Mouse (Mus musculus) retina, postnatal 1 day (tissue): ENCODE measurements around the gene Yipf3.
A peak's percentile ranks its signal among the peaks of the same experiment; 100 is the strongest.

Experiments used
- DNase-seq: peaks from one replicate; pipeline ENCODE4 v3.0.0-alpha.2; 2012

Gene Yipf3

GRCm38 (mm10) chr17:46247512-46248188, at the start of gene Yipf3, which contains the start of gene Polr1c:
TSS of gene Yipf3 (plus strand) at chr17:46248080.
TSS of gene Polr1c (minus strand) at chr17:46248054.
- peak; percentile 97 for DNase-seq

DNA sequence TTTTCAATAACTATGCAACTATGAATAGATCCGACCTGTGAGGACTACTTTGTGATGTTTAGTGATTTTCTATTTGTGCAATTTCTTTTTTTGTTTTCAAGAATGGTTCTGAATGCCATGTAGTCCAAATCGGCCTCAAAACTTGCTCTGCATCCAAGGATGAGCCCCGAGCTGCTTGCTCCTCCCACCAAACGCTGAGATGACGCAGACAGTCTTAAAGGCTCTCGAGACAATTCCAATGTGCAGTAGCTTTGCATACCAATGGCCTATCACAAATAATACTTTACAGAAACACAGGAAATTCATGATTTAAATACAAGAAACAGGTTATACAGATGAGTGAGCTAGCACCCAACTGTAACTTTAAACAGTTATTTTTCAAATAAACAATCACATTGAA, 46.7 kb upstream of the Yipf3 start:
- no peak for DNase-seq

DNA sequence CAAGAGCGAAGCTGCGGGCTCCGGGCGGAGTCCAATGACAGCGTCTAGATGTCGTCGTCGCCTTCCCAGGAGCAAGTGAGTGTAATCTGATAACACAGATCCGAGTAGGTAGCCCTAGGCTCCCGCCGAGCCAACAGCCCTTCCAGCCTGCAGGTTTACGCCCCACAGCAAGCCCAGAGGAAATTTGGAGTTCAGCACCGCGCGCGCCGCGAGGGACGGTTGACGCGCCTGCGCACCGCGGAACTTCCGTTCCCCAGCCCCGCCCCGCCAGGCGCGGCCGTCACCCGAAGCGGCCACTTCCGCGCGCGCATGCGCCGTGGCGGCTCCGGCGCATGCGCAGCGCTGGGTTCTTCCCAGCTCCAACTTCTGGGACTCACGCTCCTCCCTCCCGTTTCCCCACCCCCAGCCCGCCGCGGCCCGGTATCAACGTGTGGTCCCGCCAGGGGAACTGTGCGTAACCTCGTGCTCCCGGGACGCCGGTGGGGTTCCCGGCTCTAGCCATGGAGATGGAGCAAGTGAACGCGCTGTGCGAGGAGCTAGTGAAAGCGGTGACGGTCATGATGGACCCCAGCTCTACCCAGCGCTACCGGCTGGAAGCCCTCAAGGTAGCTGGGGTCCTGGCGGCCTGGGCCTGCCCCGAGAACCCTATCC, 45.3 kb upstream of the Yipf3 start, which contains the start of the genes Polh and Xpo5:
Polh (minus strand) TSS at position 225 of the 651 bp plus-strand sequence.
Xpo5 (plus strand) TSS at position 362 of the 651 bp plus-strand sequence.
- peak; percentile 96 for DNase-seq

GRCm38 (mm10) chr17:46203078-46203477, 44.8 kb upstream of the Yipf3 start:
- no peak for DNase-seq

GRCm38 (mm10) chr17:46206676-46207075, 41.2 kb upstream of the Yipf3 start:
- no peak for DNase-seq

DNA sequence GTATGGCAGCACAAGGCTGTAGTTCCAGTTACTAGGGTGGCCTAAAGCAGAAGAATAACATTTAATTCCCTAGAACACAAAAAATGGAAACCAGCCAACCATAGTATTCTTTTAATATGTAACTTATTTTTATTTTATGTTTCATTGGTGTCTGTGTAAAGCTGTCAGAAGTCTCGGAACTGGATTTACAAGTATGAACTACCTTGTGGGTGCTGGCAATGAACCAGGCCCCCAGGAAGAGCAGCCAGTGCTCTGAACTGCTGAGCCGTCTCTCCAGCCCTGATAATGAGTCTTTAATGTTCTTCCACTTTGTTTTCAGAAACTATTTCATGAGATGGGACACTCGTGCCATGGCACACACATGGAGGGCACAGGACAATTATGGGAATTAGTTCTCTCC, 37.3 kb upstream of the Yipf3 start:
- no peak for DNase-seq

- DNase-seq: no peak
Measured at GRCm38 (mm10) chr17:46221601-46222000, 26.3 kb upstream of the Yipf3 start.

DNA sequence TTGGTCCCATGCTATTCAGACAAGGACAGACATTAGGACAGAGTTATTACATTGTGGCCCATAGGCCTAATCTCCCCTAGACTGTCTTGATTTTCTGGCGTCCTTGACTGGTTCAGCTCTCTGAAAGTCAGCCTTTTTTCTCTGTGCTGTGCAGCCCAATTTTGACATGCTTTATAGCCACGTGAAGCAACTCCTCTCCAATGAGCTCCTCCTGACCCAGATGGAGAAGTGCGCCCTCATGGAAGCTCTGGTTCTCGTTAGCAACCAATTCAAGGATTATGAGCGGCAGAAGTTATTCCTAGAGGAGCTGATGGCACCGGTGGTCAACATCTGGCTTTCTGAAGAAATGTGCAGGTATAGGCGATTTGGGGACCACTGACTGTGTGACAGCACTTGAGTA, 20.3 kb upstream of the Yipf3 start:
- no peak for DNase-seq

DNA sequence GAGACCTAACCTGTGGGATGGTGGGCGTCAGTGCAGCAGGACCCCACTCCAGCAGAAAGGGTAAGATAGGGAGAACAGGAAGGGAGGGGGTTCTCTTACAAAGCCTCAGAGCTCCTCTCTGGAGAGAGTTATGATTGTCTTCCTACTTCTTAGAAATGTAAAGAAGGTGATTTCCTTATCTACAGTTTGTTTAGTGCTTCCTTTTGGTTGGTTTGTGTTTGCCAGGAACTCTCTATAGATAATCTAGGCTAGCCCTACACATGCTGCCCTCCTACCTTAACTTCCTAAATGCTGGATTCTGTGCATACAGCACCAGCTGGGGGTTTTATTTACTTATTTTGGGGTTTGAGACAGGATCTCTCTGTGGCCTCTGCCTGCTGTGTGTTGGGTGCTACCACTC, 11.8 kb upstream of the Yipf3 start:
- DNase-seq: no peak

- DNase-seq: no peak
Measured at GRCm38 (mm10) chr17:46237079-46237478, 10.8 kb upstream of the Yipf3 start.

- DNase-seq: no peak
Measured at GRCm38 (mm10) chr17:46237480-46237879, 10.4 kb upstream of the Yipf3 start.

DNA sequence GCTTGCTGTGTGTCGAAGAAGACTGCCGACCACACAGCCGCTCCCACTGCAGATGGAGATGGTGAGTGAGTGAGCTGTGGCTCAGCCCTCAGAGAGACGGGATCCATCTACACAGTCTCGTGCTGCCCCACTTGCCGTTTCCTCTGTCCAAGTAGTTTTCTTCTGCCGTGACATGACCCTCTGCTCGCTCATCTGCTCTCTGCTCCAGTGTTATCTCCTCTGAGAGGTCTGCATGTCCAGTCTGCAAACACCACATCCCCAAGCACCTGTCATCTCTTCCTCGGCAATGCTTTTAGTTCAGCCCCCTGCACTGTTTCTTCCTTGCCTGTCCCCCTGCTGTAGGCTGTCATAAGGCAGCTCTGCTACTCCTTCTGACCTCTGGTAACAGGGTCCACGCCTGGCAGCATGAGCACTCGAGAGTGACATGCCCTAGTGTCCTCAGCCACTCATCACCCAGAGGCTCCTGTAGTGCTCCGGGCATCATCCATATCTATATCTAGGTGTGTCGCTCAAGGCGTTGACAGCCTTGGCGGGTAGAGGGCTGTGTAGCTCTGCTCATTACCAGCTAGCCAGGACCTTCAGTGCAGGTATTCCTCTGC, 8.3 kb upstream of the Yipf3 start:
- DNase-seq: no peak

DNA sequence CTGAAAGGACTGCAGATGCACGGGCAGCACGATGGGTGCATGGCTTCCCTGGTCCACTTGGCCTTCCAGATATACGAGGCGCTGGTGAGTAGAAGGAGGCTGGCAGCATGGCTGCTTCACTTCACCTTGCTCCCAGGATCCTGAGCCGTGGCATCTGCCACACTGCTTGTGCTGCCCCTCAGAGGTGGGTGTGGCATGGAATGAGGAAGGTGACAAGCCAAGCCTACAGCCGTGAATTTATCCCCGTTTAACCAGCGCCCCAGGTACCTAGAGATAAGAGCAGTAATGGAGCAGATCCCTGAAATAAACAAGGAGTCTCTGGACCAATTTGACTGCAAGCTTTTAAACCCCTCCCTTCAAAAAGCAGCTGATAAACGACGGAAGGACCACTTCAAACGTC, 6.4 kb upstream of the Yipf3 start:
- no peak for DNase-seq

DNA sequence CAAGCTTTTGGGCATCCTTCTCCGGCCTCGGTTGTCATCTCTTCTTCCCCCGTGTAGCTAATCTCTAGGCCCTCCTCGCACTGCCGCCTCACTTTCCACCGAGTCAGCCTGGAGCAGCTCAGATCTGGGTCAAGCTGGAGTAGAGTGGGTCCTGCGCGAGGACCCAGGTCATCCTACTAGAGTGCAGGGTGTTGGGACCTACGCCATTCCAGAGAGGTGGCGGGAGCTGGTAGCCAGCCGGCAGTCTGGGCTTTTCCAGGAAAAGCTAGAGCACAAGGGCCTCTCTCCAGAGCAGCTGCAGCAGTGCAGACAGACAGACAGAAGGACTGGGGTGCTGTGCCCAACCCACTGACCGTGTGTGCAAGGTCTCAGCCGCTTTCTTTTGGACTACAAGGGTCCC, 5.6 kb upstream of the Yipf3 start:
- no peak for DNase-seq

DNA sequence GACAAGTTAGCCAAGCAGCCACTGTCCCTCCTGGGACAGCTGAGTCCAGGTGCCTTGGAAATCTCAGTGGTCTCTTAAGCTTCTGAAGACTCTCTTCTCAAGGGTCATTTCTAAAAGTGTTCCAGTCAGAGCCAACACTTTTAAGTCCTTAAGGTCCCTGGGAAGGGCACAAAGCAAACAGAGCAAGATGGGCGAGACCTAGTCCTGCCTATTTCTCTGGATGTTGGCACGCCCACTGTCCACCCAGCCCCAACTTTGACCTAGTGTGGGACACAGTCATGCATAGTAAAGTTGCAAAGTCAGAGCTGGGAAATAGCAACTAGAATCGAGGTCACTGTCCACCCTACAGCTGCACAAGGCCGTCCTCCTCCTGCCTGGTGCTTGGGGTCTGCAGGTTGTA, 4.9 kb upstream of the Yipf3 start:
- DNase-seq: no peak

DNA sequence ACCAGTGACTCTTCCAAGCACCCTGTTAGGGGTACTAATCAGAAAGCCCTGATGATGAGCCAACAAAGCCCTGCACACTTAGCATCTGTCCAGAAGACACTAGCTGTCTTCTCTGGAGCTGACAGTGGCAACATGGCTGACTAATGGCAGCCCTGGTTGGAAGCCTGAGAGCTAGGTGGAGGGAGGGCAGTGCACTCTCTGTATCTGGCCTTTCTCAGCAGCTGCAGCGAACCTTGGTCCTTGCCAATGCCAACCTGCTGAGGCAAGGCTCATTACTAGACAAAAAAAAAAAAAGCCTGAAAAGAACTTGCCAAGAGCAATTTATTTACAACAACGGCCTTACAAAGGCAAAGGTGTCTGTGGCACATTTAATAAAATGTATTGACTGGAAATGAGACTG, 4.3 kb upstream of the Yipf3 start:
- DNase-seq: no peak

- DNase-seq: no peak
Measured at GRCm38 (mm10) chr17:46244579-46244978, 3.3 kb upstream of the Yipf3 start.

DNA sequence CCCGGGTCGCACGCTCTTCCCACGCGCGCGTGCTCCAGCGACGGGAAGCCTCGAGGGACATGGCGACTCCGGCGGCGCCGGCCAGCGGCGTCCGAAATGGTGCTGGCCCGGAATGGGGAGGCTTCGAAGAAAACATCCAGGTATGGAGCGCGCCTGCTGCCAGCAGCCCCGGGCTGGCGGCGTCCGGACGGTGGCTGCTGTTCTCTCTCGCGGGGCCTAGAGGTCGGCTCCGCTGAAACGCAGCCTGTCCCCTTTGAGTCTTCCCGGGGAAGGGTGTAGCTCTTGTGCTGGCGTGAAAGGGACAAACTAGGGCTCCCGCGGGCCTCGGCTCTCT, 276 bp downstream of the Yipf3 start:
- no peak for DNase-seq

DNA sequence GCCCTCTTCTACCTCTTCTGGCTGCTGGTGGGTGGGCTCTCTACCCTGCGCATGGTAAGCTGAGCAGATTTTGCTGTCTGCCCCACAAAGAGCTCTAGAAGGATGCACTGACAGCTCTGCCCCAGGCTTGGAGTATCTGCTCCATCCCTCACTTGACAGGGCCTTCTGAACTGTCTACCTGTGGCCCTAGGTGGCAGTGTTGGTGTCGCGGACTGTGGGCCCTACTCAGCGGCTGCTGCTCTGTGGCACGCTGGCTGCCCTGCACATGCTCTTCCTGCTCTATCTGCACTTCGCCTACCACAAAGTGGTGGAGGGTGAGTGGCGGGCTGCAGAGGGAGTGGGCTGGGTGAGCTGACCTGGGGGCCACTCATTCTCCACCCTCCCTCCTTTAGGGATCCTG, 3.3 kb downstream of the Yipf3 start:
- DNase-seq: no peak

- peak; percentile 67 for DNase-seq
Measured at GRCm38 (mm10) chr17:46252571-46253451, 4.9 kb downstream of the Yipf3 start.

GRCm38 (mm10) chr17:46253452-46254084, 5.7 kb downstream of the Yipf3 start, which contains the start of gene Lrrc73:
TSS of gene Lrrc73 (plus strand) at chr17:46253531.
- DNase-seq: peak; percentile 94

DNA sequence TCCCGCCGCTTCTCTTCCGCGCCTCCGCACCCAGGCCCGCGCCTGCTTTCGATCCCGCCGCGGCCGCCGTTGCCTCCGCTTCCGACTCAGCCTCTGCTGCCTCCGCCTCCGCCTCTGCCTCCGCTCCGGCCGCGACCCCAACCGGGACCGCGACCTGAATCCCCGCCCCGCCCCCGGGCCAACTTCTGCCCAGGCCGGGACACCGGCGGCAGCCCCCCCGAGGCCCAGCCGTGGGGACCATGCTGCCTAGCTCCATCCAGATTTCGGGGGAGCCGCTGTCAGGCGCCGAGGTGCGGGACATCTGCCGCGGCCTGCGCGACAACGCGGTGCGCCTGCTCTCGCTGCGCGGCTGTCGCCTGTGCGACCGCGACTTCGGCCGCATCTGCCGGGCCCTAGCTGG, 6.2 kb downstream of the Yipf3 start:
- no peak for DNase-seq

DNA sequence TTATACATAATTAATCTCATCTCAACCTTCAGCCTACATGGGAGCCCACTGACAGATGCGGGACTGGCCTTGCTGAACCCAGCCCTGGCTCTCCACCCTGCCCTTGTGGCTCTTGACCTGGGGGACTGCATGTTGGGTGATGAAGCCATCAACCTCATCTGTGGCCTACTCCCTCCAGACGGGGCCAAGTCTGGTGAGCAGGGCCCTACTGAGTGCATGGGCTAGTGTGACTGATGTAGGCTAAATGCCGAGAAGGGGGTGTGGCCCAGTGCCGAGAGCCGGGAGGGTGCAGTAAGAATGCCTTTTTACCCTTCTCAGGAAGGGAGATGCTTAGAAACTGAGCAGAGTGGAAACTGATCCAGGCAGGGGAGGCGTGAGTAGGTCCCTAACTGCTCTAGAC, 7.3 kb downstream of the Yipf3 start:
- no peak for DNase-seq
